Mouse (Mus musculus): ENCODE results near the gene Ptpn23. TPM values are rescaled to one million over a fixed set of nuclear protein-coding genes. Genes with fewer than 3 reads are reported as not detected.
"Not testable (repeated sequence)": the region's sequence is repeated elsewhere in the genome, so short reads cannot be mapped to it uniquely, and the experiment has no call there.

The Ptpn23 gene
- polyA plus RNA-seq, 1 experiment from 2014 or later, result 21.5 TPM

DNA sequence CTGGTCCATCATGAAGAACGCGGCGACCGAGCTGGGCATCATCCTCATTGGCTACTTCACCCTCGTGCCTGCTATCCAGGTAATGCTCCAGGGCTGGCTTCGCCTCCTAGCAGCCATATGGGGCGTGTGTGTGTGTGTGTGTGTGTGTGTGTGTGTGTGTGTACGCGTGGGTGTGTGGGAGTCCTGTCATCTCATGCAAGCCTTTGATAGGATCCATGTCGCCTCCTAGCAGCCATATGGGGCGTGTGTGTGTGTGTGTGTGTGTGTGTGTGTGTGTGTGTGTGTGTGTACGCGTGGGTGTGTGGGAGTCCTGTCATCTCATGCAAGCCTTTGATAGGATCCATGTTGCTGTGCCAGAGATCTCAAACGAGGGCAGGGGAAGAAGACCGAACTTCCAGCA is 30.4 kb downstream of the Ptpn23 start:
- not testable (repeated sequence) for H3K9ac ChIP-seq
- 89% methylated on average over 13 of the region's 15 CpGs for WGBS

DNA sequence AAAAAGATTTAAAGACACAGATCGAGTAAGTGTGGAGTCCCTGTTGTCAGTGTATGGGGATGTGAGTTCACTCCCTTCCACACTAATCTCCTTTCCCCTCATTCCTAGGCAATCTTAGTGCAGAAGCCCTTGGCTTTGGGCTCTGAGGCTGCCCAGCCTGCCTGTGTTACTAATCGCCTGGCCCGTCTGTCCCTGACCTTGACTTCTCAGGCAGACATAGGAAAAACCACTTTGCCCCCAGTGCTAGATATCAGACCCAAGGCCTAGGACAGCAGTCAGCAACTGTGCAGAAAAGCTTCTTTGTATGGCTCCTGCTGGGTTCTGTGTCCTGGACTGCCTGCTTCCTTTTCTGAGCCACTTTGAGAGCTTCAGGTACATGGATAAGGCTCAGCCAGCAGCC is 32.3 kb downstream of the Ptpn23 start:
- H3K4me2 ChIP-seq, result no peak overlapping the region
- no peak overlapping the region for H3K9ac ChIP-seq
- H3K36me3 ChIP-seq, result peaks cover 78% of the 10 kb centered on the region
- H3K4me1 ChIP-seq (replicated peaks), result no peaks in the 10 kb centered on the region
- no peak for ATAC-seq (ENCODE audit: low read depth)
- no peaks in the 10 kb centered on the region for H3K9me3 ChIP-seq
- H3K27me3 ChIP-seq, result no peaks in the 10 kb centered on the region
- no peak overlapping the region for H3K4me3 ChIP-seq
- no peak overlapping the region for H3K27ac ChIP-seq (replicated peaks)
- 99% methylated on average over 3 of the region's 3 CpGs for WGBS

More for the DNA sequence above, 30.4 kb downstream of the Ptpn23 start:
- H3K9me3 ChIP-seq; ATAC-seq (ENCODE audit: low read depth); H3K4me3 ChIP-seq; H3K4me2 ChIP-seq; H3K27me3 ChIP-seq; H3K4me1 ChIP-seq (replicated peaks); H3K27ac ChIP-seq (replicated peaks): not testable (repeated sequence)
- peaks cover 88% of the 10 kb centered on the region for H3K36me3 ChIP-seq

DNA sequence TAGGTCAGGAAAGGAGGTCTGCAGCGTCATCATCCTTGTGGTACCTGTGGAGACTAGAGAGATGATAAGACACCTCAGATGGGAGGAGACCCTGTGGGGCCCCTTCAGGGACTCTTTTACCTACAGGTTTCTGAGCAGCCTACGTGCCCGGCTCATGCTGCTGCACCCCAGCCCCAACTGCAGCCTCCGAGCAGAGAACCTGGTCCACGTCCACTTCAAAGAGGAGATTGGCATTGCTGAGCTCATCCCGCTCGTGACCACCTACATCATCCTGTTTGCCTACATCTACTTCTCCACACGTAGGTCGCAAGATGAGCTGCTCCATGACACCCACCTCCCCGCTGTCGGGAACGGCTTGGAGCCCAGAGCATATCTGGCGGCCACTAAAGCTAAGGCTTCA is 34.1 kb downstream of the Ptpn23 start:
- H3K9ac ChIP-seq, result no peak overlapping the region
- peaks cover 70% of the 10 kb centered on the region for H3K36me3 ChIP-seq
- no peaks in the 10 kb centered on the region for H3K27me3 ChIP-seq
- ATAC-seq (ENCODE audit: low read depth), result no peak
- no peaks in the 10 kb centered on the region for H3K4me1 ChIP-seq (replicated peaks)
- no peaks in the 10 kb centered on the region for H3K9me3 ChIP-seq
- no peak overlapping the region for H3K4me2 ChIP-seq
- WGBS, result 95% methylated on average over 13 of the region's 13 CpGs
- no peak overlapping the region for H3K27ac ChIP-seq (replicated peaks)
- no peak overlapping the region for H3K4me3 ChIP-seq

DNA sequence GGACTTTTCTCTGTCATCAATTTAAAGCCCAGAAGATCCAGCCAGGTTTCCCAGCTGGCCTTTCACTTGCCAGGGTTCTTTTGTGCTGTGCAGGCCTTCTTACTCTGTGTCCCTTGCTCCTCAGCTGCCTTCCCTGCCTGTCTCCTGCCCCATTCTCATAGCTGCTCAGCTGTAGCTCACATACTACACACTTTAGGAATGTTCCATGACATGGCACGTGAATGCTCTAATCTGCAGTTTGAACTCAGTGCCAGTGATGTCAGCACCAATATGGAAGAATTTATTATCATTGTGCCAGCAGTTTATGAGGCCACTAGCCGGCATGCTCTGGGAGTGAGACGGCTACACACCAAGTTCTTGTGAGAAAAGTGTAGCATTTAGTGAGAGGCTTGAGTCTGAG is 38.2 kb downstream of the Ptpn23 start:
- H3K4me2 ChIP-seq, result no peak overlapping the region
- no peak overlapping the region for H3K9ac ChIP-seq
- H3K4me3 ChIP-seq, result no peak overlapping the region
- H3K9me3 ChIP-seq, result no peaks in the 10 kb centered on the region
- no peaks in the 10 kb centered on the region for H3K4me1 ChIP-seq (replicated peaks)
- H3K27ac ChIP-seq (replicated peaks), result no peak overlapping the region
- 87% methylated on average over 3 of the region's 3 CpGs for WGBS
- no peak for ATAC-seq (ENCODE audit: low read depth)
- peaks cover 57% of the 10 kb centered on the region for H3K36me3 ChIP-seq
- no peaks in the 10 kb centered on the region for H3K27me3 ChIP-seq

DNA sequence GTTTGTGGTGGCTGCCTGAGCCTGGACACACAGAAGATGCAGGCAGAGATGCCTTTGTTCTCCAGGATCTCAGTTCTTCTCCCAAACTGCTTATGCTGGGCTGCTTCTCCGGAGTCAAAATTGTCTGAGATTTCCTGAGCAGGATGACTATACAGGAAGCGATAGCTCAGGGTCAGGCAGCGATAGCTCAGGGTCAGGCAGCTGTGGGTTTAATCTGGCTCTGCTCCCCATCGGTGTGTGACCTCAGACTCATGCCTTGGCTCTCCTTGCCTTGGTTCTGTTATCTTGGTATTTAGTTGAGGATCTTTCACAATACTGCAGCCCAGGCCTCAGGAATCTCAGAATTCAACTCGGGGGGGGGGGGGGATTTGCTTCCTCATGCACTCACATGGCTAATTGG is 41.3 kb downstream of the Ptpn23 start:
- Histone ChIP-seq H3K36me3 (peaks cover 53% of the 10 kb centered on the region), H3K4me2 (no peak overlapping the region), H3K9me3 (no peaks in the 10 kb centered on the region), H3K9ac (no peak overlapping the region), H3K27ac (replicated peaks) (no peak overlapping the region), H3K27me3 (no peaks in the 10 kb centered on the region), H3K4me1 (replicated peaks) (no peaks in the 10 kb centered on the region), H3K4me3 (no peak overlapping the region)
- ATAC-seq (ENCODE audit: low read depth), result no peak
- 90% methylated on average over 5 of the region's 5 CpGs for WGBS

DNA sequence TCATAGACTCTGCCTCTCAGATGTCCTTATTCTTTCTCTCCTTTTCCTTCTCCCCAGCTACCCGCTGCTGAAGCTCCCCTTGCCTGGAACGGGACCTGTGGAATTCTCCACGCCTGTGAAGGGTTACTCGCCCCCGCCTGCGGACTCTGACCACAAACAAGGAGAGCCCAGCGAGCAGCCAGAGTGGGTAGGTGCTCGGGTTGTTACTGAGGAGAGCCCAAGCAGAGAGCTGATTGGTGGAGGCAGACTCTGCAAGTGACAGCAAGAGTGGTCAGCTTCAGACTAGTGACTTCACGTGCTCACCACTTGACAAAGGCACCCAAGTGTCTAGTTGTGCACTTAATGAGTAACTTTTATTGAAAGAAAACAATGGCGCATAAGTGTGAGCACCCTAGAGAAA is 45.7 kb downstream of the Ptpn23 start:
- Histone ChIP-seq H3K9me3 (no peaks in the 10 kb centered on the region), H3K4me1 (replicated peaks) (no peaks in the 10 kb centered on the region), H3K4me2 (no peak overlapping the region), H3K27me3 (no peaks in the 10 kb centered on the region), H3K27ac (replicated peaks) (no peak overlapping the region), H3K4me3 (no peak overlapping the region), H3K9ac (no peak overlapping the region), H3K36me3 (peaks cover 40% of the 10 kb centered on the region)
- 83% methylated on average over 10 of the region's 10 CpGs for WGBS
- ATAC-seq (ENCODE audit: low read depth), result no peak

DNA sequence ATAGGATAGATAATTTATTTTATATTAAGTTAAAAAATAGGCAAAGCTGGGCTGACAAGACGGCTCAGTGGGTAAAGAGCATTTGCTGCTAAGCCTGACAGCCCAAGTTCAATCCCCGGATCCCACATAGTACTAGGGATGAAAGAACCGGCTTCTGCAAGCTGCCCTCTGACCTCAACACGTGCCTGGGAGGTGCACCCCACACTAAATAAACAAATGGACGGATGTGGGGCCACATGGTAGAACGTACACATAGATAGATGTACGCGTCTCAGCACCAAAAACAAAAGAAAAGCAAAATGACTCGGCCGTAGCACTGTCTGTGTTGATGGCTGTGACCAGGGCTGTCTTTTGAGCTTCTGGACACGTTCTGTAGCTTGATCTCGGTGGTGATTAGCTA is 46.7 kb downstream of the Ptpn23 start:
- ATAC-seq (ENCODE audit: low read depth), result no peak
- Histone ChIP-seq H3K27me3 (no peaks in the 10 kb centered on the region), H3K4me1 (replicated peaks) (no peaks in the 10 kb centered on the region), H3K27ac (replicated peaks) (no peak overlapping the region), H3K36me3 (peaks cover 40% of the 10 kb centered on the region), H3K4me3 (no peak overlapping the region), H3K9me3 (no peaks in the 10 kb centered on the region), H3K9ac (no peak overlapping the region), H3K4me2 (no peak overlapping the region)
- WGBS, result 83% methylated on average over 12 of the region's 12 CpGs

DNA sequence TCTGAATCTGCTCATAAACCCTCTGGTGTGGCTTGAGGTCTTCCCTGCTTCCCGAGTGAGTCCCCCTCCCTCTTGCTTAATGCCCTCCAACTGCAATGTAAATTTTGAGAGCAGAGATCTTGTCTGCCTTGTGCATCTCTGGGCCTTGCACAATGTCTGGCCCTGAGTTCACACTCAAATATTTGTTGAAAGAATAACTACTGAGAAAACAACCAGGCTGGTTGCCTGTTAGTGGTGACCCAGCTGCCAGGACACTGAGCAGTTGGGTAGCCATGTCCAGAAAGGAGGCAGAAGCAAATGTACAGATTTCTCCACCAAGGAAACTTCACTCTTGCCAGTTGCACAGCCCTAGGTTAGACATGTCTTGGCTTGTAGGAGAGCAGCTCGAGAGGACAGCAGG is 49.7 kb downstream of the Ptpn23 start:
- Histone ChIP-seq H3K4me1 (replicated peaks) (no peaks in the 10 kb centered on the region), H3K36me3 (peaks cover 34% of the 10 kb centered on the region), H3K27ac (replicated peaks) (no peak overlapping the region), H3K4me3 (no peak overlapping the region), H3K9me3 (no peaks in the 10 kb centered on the region), H3K4me2 (no peak overlapping the region), H3K9ac (no peak overlapping the region), H3K27me3 (no peaks in the 10 kb centered on the region)
- 75% methylated on average over 2 of the region's 2 CpGs for WGBS
- no peak for ATAC-seq (ENCODE audit: low read depth)

DNA sequence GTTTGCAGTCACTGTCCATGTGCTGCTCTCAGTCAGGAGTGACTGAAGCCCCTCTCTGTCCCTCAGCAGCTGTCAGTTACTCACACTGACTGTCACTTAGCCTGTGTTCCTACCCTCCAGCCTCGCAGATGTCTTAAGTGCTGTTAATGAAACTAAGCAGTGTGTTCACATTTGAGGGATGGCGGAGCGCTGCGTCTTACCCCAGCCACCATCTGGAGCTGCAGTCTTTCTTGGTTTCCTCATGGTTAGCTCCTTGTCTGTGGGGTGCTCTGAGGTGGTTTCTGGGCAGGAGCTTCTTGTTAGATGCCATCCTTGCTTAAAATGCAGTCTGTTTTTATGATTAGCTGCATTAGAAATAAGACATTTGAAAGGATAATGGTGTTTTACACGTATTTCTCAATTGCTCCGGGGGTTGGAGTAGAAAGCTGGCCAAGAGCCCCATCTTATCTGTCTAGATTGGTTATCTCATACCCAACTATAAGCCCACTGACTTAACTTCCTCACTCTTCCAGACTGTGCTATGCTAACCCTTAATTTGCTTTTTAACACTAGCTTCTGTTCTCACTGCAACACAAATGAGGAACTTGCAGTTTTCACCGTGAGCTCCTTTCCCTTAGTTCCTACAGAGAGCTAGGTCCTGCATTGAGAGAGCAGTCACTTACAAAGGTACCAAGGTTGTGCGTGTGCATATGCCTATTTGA is 55.9 kb downstream of the Ptpn23 start:
- ATAC-seq (ENCODE audit: low read depth), result no peak
- H3K9me3 ChIP-seq, result no peaks in the 10 kb centered on the region
- H3K4me1 ChIP-seq (replicated peaks), result no peaks in the 10 kb centered on the region
- WGBS, result 87% methylated on average over 8 of the region's 8 CpGs
- H3K27me3 ChIP-seq, result no peaks in the 10 kb centered on the region
- no peak overlapping the region for H3K27ac ChIP-seq (replicated peaks)
- H3K4me3 ChIP-seq, result no peak overlapping the region
- H3K4me2 ChIP-seq, result no peak overlapping the region
- H3K36me3 ChIP-seq, result peaks cover 13% of the 10 kb centered on the region
- no peak overlapping the region for H3K9ac ChIP-seq

DNA sequence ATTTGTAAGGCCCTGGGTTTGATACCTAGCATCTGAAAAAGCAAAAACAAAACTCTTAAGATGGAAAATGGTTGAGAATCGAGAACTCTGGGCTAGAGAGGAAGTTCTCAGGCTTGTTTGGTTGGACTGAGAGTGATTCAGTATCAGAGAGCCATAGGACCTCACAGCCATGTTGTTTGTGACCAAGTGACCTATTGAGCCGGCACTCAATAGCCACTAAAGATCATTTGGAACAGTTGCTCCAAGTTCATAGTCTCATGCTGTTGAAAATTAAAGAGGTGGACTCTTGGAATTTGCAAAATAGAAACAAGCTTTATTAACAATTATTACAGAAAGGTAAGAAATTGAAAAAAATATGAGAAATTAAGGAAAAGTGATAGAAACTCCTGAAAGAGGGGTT is 56.7 kb downstream of the Ptpn23 start:
- 84% methylated on average over 2 of the region's 2 CpGs for WGBS
- no peak for ATAC-seq (ENCODE audit: low read depth)

DNA sequence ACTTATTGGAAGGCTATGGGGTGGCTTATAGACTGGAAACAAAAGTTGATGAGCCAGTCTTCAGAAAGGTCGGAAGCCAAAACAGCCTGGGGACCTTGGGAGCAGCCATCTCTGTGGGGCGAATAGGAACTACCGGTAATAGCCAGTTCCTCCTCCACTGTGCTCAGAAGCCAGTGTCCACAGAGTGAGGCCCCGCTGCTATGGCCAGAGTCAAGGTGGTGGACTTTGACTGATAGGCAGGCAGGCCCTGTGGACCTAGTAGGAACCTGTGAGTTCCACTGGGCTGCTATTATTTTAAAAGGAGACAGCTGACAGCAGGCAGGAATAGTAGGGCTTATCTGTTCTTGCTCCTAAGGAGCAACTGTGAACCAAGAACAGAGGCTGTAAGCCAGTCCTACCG is 57.4 kb downstream of the Ptpn23 start:
- Histone ChIP-seq H3K9ac (no peak overlapping the region), H3K27me3 (no peaks in the 10 kb centered on the region), H3K27ac (replicated peaks) (no peak overlapping the region), H3K9me3 (no peaks in the 10 kb centered on the region), H3K4me2 (no peak overlapping the region), H3K4me3 (no peak overlapping the region), H3K36me3 (peaks cover 7% of the 10 kb centered on the region), H3K4me1 (replicated peaks) (no peaks in the 10 kb centered on the region)
- no peak for ATAC-seq (ENCODE audit: low read depth)
- WGBS, result 86% methylated on average over 5 of the region's 5 CpGs

More for the DNA sequence above, 56.7 kb downstream of the Ptpn23 start:
- H3K27me3 ChIP-seq, result no peaks in the 10 kb centered on the region
- H3K4me2 ChIP-seq, result no peak overlapping the region
- H3K9me3 ChIP-seq, result no peaks in the 10 kb centered on the region
- H3K4me1 ChIP-seq (replicated peaks), result no peaks in the 10 kb centered on the region
- no peak overlapping the region for H3K27ac ChIP-seq (replicated peaks)
- H3K4me3 ChIP-seq, result no peak overlapping the region
- peaks cover 12% of the 10 kb centered on the region for H3K36me3 ChIP-seq
- H3K9ac ChIP-seq, result no peak overlapping the region

DNA sequence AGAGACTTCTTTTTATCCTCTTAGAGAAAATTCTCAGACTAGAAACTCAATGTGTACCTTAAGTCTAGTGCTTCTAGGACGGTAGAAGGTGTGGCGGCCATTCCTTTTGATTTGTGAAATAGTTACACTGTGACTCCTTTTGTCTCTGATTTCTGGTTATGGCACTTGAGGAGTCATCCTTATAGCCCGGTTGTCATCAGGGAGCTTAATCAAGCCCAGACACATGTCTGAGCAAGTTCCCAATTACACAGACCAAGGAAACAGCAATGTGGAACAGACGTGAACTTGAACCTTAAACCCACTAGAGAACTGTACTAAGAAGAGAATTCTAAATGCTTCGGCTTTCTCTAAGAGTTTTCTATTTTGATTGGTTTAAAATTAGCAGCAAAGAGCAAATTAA is 57.8 kb downstream of the Ptpn23 start:
- no peak overlapping the region for H3K27ac ChIP-seq (replicated peaks)
- H3K9me3 ChIP-seq, result no peaks in the 10 kb centered on the region
- H3K27me3 ChIP-seq, result no peaks in the 10 kb centered on the region
- no peak for ATAC-seq (ENCODE audit: low read depth)
- H3K4me3 ChIP-seq, result no peak overlapping the region
- WGBS, result 89% methylated on average over 5 of the region's 5 CpGs
- no peak overlapping the region for H3K9ac ChIP-seq
- no peak overlapping the region for H3K4me2 ChIP-seq
- peaks cover 4% of the 10 kb centered on the region for H3K36me3 ChIP-seq
- 0 out of 2 replicates have a peak, but pooled peaks cover 1% of the 10 kb centered on the region for H3K4me1 ChIP-seq (replicated peaks)

DNA sequence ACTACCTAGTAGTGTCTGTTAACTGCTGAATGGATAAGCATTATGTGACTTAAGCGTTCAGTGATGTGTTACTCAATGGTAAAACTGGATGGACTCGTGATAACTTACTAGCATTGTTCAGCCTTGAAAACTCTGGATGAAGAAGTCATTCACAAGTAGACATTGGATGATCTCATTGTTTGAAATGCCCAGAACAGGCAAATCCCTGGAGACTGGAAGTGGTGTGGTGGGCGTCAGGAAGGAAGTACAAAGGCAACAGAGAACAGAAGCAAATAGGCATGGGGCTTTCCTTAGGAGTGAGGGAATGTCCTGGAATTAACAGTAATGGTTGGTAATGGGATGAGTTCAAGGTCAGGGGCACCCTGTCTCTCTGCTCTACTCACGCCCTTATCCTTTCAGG is 59.1 kb downstream of the Ptpn23 start:
- Histone ChIP-seq H3K4me2 (no peak overlapping the region), H3K9ac (no peak overlapping the region), H3K4me3 (no peak overlapping the region), H3K36me3 (no peaks in the 10 kb centered on the region; the same call in 1 of the 2 replicates), H3K27ac (replicated peaks) (no peak overlapping the region), H3K4me1 (replicated peaks) (0 out of 2 replicates have a peak, but pooled peaks cover 3% of the 10 kb centered on the region), H3K27me3 (no peaks in the 10 kb centered on the region), H3K9me3 (no peaks in the 10 kb centered on the region)
- 73% methylated on average over 4 of the region's 4 CpGs for WGBS
- no peak for ATAC-seq (ENCODE audit: low read depth)
